Mouse (Mus musculus) lung, postnatal 0 days (tissue): Measurements from ENCODE around the gene Pcsk5.

Experiments
- CTCF ChIP-seq: IDR thresholded peaks from 2 replicates; pipeline ENCODE4 v1.5.1; 2016; ENCODE audit warnings: antibody characterized with exemption, mild to moderate bottlenecking
- EP300 ChIP-seq: IDR thresholded peaks from 2 replicates; pipeline ENCODE4 v1.6.1; 2016; ENCODE audit warnings: antibody characterized with exemption, mild to moderate bottlenecking, control low read depth

DNA sequence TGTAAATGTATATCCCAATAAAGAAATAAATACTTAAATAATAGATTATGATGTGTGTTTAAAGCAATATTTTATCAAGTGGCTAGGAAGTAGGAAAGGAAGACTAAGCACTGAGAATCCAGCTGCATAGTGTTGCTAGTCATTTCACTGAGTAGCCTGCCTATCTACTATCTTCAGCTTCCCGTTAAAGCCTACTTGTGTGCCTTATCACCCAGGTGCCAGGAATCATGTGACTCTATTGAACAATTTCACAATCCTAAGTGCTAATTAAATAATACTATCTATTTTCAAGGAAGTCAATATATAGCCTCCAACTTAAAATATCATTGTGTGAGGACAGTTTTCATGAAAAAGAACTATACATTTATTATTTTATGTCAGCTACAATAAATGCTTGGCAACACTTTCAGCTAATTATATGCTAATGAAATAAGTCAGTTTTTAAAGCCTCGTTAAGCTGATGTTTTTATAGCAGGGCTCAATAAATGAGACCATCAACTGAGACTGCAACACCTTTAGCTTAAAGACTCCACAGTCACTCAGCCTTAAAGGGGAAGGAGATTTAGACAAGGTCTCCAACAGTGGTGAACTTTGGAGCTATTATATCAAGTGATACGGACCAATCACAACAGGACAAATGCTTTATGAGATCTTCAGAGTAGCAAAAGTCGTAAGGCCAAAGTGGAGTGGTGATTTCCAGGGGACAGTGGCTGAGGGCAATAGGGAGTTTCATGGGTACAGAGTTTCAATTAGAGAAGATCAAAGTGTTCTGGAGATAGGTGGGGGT lies 308.5 kb downstream of the Pcsk5 start:
- TF ChIP-seq CTCF (no peak), EP300 (no peak)
